Mouse (Mus musculus) kidney, adult 2 months (tissue): ENCODE results near the gene Etl4. TPM values are rescaled to one million over a fixed set of nuclear protein-coding genes. Genes with fewer than 3 reads are reported as not detected.

ENCODE experiments used
- DNase-seq: peaks from one replicate; pipeline ENCODE4 v3.0.0; 2021
- H3K27ac ChIP-seq: fragments of 200-500 bp; 2 replicates; pipeline ENCODE4 v1.5.1; 2012; ENCODE audit warnings: low read depth, low read length, control low read depth, inconsistent platforms; ENCODE audit not compliant: insufficient read depth
- H3K27me3 ChIP-seq: fragments of 200-500 bp; replicated peaks from 2 replicates; pipeline ENCODE4 v1.6.1; 2012; ENCODE audit warnings: mild to moderate bottlenecking, moderate library complexity, low read length, inconsistent platforms; ENCODE audit not compliant: control insufficient read depth, insufficient read depth
- H3K36me3 ChIP-seq: fragments of 200-500 bp; 2 replicates; pipeline ENCODE4 v1.6.1; 2012; ENCODE audit warnings: mild to moderate bottlenecking, moderate library complexity, low read length, inconsistent platforms; ENCODE audit not compliant: control insufficient read depth, insufficient read depth
- H3K4me1 ChIP-seq: fragments of 200-500 bp; 2 replicates; pipeline ENCODE4 v1.6.1; 2011; ENCODE audit warnings: low read length; ENCODE audit not compliant: control insufficient read depth, insufficient read depth
- H3K4me3 ChIP-seq: fragments of 200-500 bp; 2 replicates; pipeline ENCODE4 v1.5.1; 2011; ENCODE audit warnings: mild to moderate bottlenecking, low read depth, low read length, control low read depth; ENCODE audit not compliant: insufficient read depth
- CTCF ChIP-seq: fragments of 200-500 bp; conservative IDR thresholded peaks from 2 replicates; pipeline ENCODE4 v1.5.1; 2011; ENCODE audit warnings: low read depth, mild to moderate bottlenecking, control low read depth, low read length, moderate library complexity, mixed read lengths; ENCODE audit not compliant: insufficient read depth, insufficient read length
- POLR2A ChIP-seq: fragments of 200-500 bp; IDR thresholded peaks from one replicate; pipeline ENCODE4 v1.6.1; 2011; ENCODE audit warnings: low read depth, low read length, control low read depth
- WGBS: fragments of 180-500 bp; shearing (Covaris S2); methylation state at CpG from one replicate; pipeline ENCODE4 v1.1.7; 2018; 5-methylcytosine and 5-hydroxymethylcytosine counted together
- polyA plus RNA-seq: library from polyadenylated mRNA; depleted of rRNA; stranded (reverse); fragments of >200 nt; gene quantifications from 2 replicates; pipeline ENCODE4 v1.2.3, GENCODE M21; 2012

Gene Etl4
- polyA plus RNA-seq, 1 experiment = 21.4 TPM

GRCm38 (mm10) chr2:20759045-20759662 lies 849.6 kb downstream of the Etl4 start:
- Histone ChIP-seq H3K27me3 (no peaks in the 10 kb centered on the region), H3K4me1 (no peaks in the 10 kb centered on the region), H3K4me3 (no peak overlapping the region), H3K36me3 (no peaks in the 10 kb centered on the region; the same call in 1 of the 2 replicates), H3K27ac (no peak overlapping the region)
- 82% methylated on average over 7 of the region's 7 CpGs for WGBS
- TF ChIP-seq POLR2A = no peak
- TF ChIP-seq CTCF = no peak
- DNase-seq = no peak

- TF ChIP-seq CTCF (no peak), POLR2A (no peak)
- Histone ChIP-seq H3K27me3 (no peaks in the 10 kb centered on the region), H3K4me3 (no peak overlapping the region), H3K27ac (no peak overlapping the region), H3K4me1 (no peaks in the 10 kb centered on the region), H3K36me3 (no peaks in the 10 kb centered on the region; the same call in 1 of the 2 replicates)
- no peak for DNase-seq
- 85% methylated on average over 5 of the region's 5 CpGs for WGBS
Observed at GRCm38 (mm10) chr2:20761320-20761719, 851.7 kb downstream of the Etl4 start.

GRCm38 (mm10) chr2:20761751-20762150 lies 852.2 kb downstream of the Etl4 start:
- H3K27me3 ChIP-seq = no peaks in the 10 kb centered on the region
- H3K4me1 ChIP-seq = no peaks in the 10 kb centered on the region
- no peak for DNase-seq
- no peak overlapping the region for H3K4me3 ChIP-seq
- no peaks in the 10 kb centered on the region; the same call in 1 of the 2 replicates for H3K36me3 ChIP-seq
- TF ChIP-seq POLR2A = no peak
- no peak for TF ChIP-seq CTCF
- 97% methylated on average over 3 of the region's 3 CpGs for WGBS
- H3K27ac ChIP-seq = no peak overlapping the region

GRCm38 (mm10) chr2:20763511-20764212 lies 854.1 kb downstream of the Etl4 start:
- Histone ChIP-seq H3K27me3 (no peaks in the 10 kb centered on the region), H3K4me3 (no peak overlapping the region), H3K27ac (no peak overlapping the region), H3K36me3 (no peaks in the 10 kb centered on the region; the same call in 1 of the 2 replicates), H3K4me1 (no peaks in the 10 kb centered on the region)
- no peak for DNase-seq
- no peak for TF ChIP-seq POLR2A
- 76% methylated on average over 4 of the region's 4 CpGs for WGBS

- no peak for TF ChIP-seq CTCF
- no peak for TF ChIP-seq POLR2A
- Histone ChIP-seq H3K4me1 (no peaks in the 10 kb centered on the region), H3K27ac (no peak overlapping the region), H3K4me3 (no peak overlapping the region), H3K36me3 (no peaks in the 10 kb centered on the region; the same call in 1 of the 2 replicates), H3K27me3 (no peaks in the 10 kb centered on the region)
- no peak for DNase-seq
Observed at GRCm38 (mm10) chr2:20764566-20765090, 855.0 kb downstream of the Etl4 start.

- Histone ChIP-seq H3K27me3 (no peaks in the 10 kb centered on the region), H3K36me3 (no peaks in the 10 kb centered on the region), H3K27ac (no peak overlapping the region), H3K4me1 (no peaks in the 10 kb centered on the region), H3K4me3 (no peak overlapping the region)
- 72% methylated on average over 5 of the region's 5 CpGs for WGBS
- DNase-seq = no peak
- TF ChIP-seq POLR2A (no peak), CTCF (peak; percentile 32)
Observed at GRCm38 (mm10) chr2:20768681-20769080, 859.1 kb downstream of the Etl4 start.

GRCm38 (mm10) chr2:20770171-20770570 lies 860.6 kb downstream of the Etl4 start:
- Histone ChIP-seq H3K4me1 (no peaks in the 10 kb centered on the region), H3K4me3 (no peak overlapping the region), H3K36me3 (no peaks in the 10 kb centered on the region), H3K27ac (no peak overlapping the region), H3K27me3 (no peaks in the 10 kb centered on the region)
- TF ChIP-seq CTCF (no peak), POLR2A (no peak)
- no peak for DNase-seq
